Mouse (Mus musculus): ENCODE measurements around the gene Tnfsf13. TPM values are rescaled to one million over a fixed set of nuclear protein-coding genes. Genes with fewer than 3 reads are reported as not detected.
A peak's percentile ranks its signal among the peaks of the same experiment; 100 is the strongest.

The Tnfsf13 gene
- total and polyA plus RNA-seq, 2 experiments, result 1.1 to 1.4 TPM

DNA sequence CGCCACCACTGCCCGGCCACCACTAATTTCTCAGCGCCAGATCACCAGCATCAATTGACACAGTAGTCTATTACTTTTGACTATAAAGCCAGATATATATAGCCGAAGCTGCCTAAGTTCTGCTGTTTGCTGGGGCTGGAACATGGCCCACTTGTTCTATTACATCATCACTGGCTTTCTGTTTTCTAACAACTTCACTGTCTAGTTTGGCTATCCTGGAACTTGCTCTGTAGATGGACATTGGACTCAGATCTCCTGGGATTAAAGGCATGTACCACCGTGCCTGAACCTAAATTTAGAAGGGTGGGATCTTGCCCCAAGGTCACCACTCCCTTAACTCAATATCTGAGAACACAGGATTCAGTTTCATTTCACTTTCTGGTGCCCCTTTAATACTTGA is 39.7 kb downstream of the Tnfsf13 start:
- peaks cover 4% of the 10 kb centered on the region; the same call in 1 of the 2 replicates for H3K4me1 ChIP-seq (ENCODE audit: control insufficient read depth, insufficient read depth, low read length)
- no peak overlapping the region for H3K9ac ChIP-seq (ENCODE audit: low read depth, low read length)
- no peaks in the 10 kb centered on the region for H3K27me3 ChIP-seq (ENCODE audit: control insufficient read depth, insufficient read depth, low read length)
- WGBS, result 53% methylated on average over 5 of the region's 5 CpGs
- no peak overlapping the region for H3K4me3 ChIP-seq (ENCODE audit: insufficient read depth, low read depth, low read length)
- peaks cover 57% of the 10 kb centered on the region for H3K36me3 ChIP-seq (ENCODE audit: control insufficient read depth, insufficient read depth, low read length)
- H3K79me2 ChIP-seq (ENCODE audit: control insufficient read depth, insufficient read depth, low read length), result no peaks in the 10 kb centered on the region; the same call in 1 of the 2 replicates
- H3K27ac ChIP-seq (replicated peaks; ENCODE audit: insufficient read depth, low read depth, low read length), result no peak overlapping the region; the same call in 1 of the 2 replicates
- DNase-seq (ENCODE audit: extremely low read depth, low read depth, low spot score), result peak; percentile 85
- TF ChIP-seq POLR2A (IDR thresholded peaks at IDR 0.05; ENCODE audit: extremely low read depth, insufficient read depth, low read length) (no peak), CTCF (IDR thresholded peaks at IDR 0.05; ENCODE audit: low read depth, low read length) (no peak)

DNA sequence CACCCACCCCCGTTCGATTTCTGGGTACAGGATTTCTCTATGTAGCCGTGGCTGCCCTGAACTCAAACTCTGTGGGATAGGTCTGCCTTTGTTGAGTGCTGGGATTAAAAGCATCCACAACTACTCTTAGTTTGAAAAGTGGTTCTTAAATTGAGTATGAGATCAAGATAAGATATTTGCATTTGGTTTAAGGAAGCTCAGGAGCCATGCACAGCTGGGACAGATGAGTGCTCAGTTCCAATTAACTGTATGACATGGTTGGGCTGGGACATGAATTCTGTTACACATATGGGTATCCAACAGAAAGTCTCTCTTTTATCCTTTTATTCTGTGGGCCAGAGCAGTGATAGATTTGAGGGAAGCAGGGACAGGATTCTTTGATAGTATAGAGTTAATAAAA is 50.1 kb downstream of the Tnfsf13 start:
- H3K36me3 ChIP-seq (ENCODE audit: control insufficient read depth, insufficient read depth, low read length), result peaks cover 15% of the 10 kb centered on the region; the same call in 1 of the 2 replicates
- no peak overlapping the region for H3K9ac ChIP-seq (ENCODE audit: low read depth, low read length)
- H3K27me3 ChIP-seq (ENCODE audit: control insufficient read depth, insufficient read depth, low read length), result no peaks in the 10 kb centered on the region

DNA sequence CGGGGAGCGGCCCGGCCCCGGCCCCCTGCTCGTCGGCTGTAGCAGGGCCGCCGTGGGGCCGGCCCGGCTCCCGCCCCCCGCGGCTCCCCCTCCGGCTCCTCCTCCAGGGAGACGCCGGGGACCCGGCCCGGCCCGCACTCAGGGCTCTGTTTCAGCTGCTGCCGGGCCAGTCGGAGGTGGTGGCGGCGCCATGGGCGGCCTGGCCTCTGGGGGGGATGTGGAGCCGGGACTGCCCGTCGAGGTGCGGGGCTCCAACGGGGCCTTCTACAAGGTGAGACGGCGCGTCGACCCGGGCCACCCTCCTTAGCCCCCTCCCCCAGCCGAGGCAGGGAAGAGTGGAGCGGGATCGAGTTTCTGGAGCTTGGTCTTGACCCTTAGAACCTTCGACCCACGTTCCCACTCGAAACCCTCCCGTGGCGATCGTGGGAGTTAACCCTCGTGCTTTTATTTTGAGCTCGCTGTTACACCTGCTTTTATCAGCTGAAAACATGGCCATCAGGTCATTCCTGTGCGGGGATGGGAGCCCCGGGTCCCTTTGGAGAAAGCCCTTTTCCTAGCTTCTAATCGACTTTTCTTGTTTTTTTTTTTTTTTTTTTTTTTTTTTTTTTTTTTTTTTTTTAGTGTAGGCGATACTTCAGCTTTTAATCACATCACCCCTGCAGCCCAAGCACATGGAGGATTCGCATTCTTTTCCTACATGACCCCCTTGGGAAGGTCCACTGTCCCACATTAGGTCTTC is 52.3 kb downstream of the Tnfsf13 start:
- no peaks in the 10 kb centered on the region for H3K27me3 ChIP-seq (ENCODE audit: control insufficient read depth, insufficient read depth, low read length)
- peaks cover 4% of the 10 kb centered on the region; the same call in 1 of the 2 replicates for H3K36me3 ChIP-seq (ENCODE audit: control insufficient read depth, insufficient read depth, low read length)
- peak overlapping the region; percentile 97 for H3K4me3 ChIP-seq (ENCODE audit: insufficient read depth, low read depth, low read length)
- DNase-seq (ENCODE audit: extremely low read depth, low read depth, low spot score), result no peak
- under 1% methylated on average over 50 of the region's 50 CpGs for WGBS
- H3K9ac ChIP-seq (ENCODE audit: low read depth, low read length), result peak overlapping the region; percentile 95
- H3K4me1 ChIP-seq (ENCODE audit: control insufficient read depth, insufficient read depth, low read length), result peaks cover 10% of the 10 kb centered on the region
- no peak for TF ChIP-seq CTCF (IDR thresholded peaks at IDR 0.05; ENCODE audit: low read depth, low read length)
- no peak for TF ChIP-seq POLR2A (IDR thresholded peaks at IDR 0.05; ENCODE audit: extremely low read depth, insufficient read depth, low read length)
- peaks cover 9% of the 10 kb centered on the region; the same call in 1 of the 2 replicates for H3K79me2 ChIP-seq (ENCODE audit: control insufficient read depth, insufficient read depth, low read length)
- peak overlapping the region; percentile 80 for H3K27ac ChIP-seq (replicated peaks; ENCODE audit: insufficient read depth, low read depth, low read length)

More for the DNA sequence above, 50.1 kb downstream of the Tnfsf13 start:
- peaks cover 10% of the 10 kb centered on the region for H3K4me1 ChIP-seq (ENCODE audit: control insufficient read depth, insufficient read depth, low read length)
- no peak for DNase-seq (ENCODE audit: extremely low read depth, low read depth, low spot score)
- H3K27ac ChIP-seq (replicated peaks; ENCODE audit: insufficient read depth, low read depth, low read length), result no peak overlapping the region
- no peak overlapping the region for H3K4me3 ChIP-seq (ENCODE audit: insufficient read depth, low read depth, low read length)
- TF ChIP-seq CTCF (IDR thresholded peaks at IDR 0.05; ENCODE audit: low read depth, low read length), result no peak
- no peak for TF ChIP-seq POLR2A (IDR thresholded peaks at IDR 0.05; ENCODE audit: extremely low read depth, insufficient read depth, low read length)
- peaks cover 9% of the 10 kb centered on the region; the same call in 1 of the 2 replicates for H3K79me2 ChIP-seq (ENCODE audit: control insufficient read depth, insufficient read depth, low read length)
- WGBS, result 77% methylated on average over 3 of the region's 3 CpGs

Other genes starting within 250 kb of the Tnfsf13 start
Only the 30 nearest of the 35 such genes appear.
- gene Dnah2, start 136.7 kb downstream of the Tnfsf13 start, total RNA-seq (2014; rRNA removed), result under 0.01 and 0.09 TPM in 2 replicates
- 0.02 TPM in 2 replicates for gene Dnah2, start 136.7 kb downstream of the Tnfsf13 start, polyA plus RNA-seq (2012; rRNA removed)
- under 0.01 TPM in 1 of 2 replicates, not detected in the other for gene Efnb3, start 125.6 kb downstream of the Tnfsf13 start, total RNA-seq (2014; rRNA removed)
- gene Efnb3, start 125.6 kb downstream of the Tnfsf13 start, polyA plus RNA-seq (2012; rRNA removed), result 0.11 and 0.17 TPM in 2 replicates
- 5.6 and 6.4 TPM in 2 replicates for gene Wrap53, start 105.5 kb downstream of the Tnfsf13 start, total RNA-seq (2014; rRNA removed)
- gene Wrap53, start 105.5 kb downstream of the Tnfsf13 start, polyA plus RNA-seq (2012; rRNA removed), result 10.7 and 11.2 TPM in 2 replicates
- gene Trp53, start 105.4 kb downstream of the Tnfsf13 start, total RNA-seq (2014; rRNA removed), result 3.7 and 6.2 TPM in 2 replicates
- gene Trp53, start 105.4 kb downstream of the Tnfsf13 start, polyA plus RNA-seq (2012; rRNA removed), result 23.5 and 35.4 TPM in 2 replicates
- 0.18 and 0.20 TPM in 2 replicates for gene Atp1b2, start 79.8 kb downstream of the Tnfsf13 start, total RNA-seq (2014; rRNA removed)
- 0.40 and 0.46 TPM in 2 replicates for gene Atp1b2, start 79.8 kb downstream of the Tnfsf13 start, polyA plus RNA-seq (2012; rRNA removed)
- not detected in 2 replicates for gene Shbg, start 67.9 kb downstream of the Tnfsf13 start, total RNA-seq (2014; rRNA removed)
- 0.18 TPM in 1 of 2 replicates, not detected in the other for gene Shbg, start 67.9 kb downstream of the Tnfsf13 start, polyA plus RNA-seq (2012; rRNA removed)
- 12.3 and 19.4 TPM in 2 replicates for gene Sat2, start 63.8 kb downstream of the Tnfsf13 start, total RNA-seq (2014; rRNA removed)
- 10.8 and 12.8 TPM in 2 replicates for gene Sat2, start 63.8 kb downstream of the Tnfsf13 start, polyA plus RNA-seq (2012; rRNA removed)
- gene Fxr2, start 52.8 kb downstream of the Tnfsf13 start, total RNA-seq (2014; rRNA removed), result 18.1 and 19.9 TPM in 2 replicates
- gene Fxr2, start 52.8 kb downstream of the Tnfsf13 start, polyA plus RNA-seq (2012; rRNA removed), result 24.2 and 33.9 TPM in 2 replicates
- not detected in 2 replicates for gene Sox15, start 30.5 kb downstream of the Tnfsf13 start, total RNA-seq (2014; rRNA removed)
- 0.21 TPM in 1 of 2 replicates, not detected in the other for gene Sox15, start 30.5 kb downstream of the Tnfsf13 start, polyA plus RNA-seq (2012; rRNA removed)
- 49.9 and 53.5 TPM in 2 replicates for gene Mpdu1, start 23.1 kb downstream of the Tnfsf13 start, total RNA-seq (2014; rRNA removed)
- 100 and 115 TPM in 2 replicates for gene Mpdu1, start 23.1 kb downstream of the Tnfsf13 start, polyA plus RNA-seq (2012; rRNA removed)
- 4.5 and 6.0 TPM in 2 replicates for gene Cd68, start 19.6 kb downstream of the Tnfsf13 start, total RNA-seq (2014; rRNA removed)
- gene Cd68, start 19.6 kb downstream of the Tnfsf13 start, polyA plus RNA-seq (2012; rRNA removed), result 6.1 and 14.8 TPM in 2 replicates
- gene Eif4a1, start 13.4 kb downstream of the Tnfsf13 start, total RNA-seq (2014; rRNA removed), result 370 and 386 TPM in 2 replicates
- 184 and 221 TPM in 2 replicates for gene Eif4a1, start 13.4 kb downstream of the Tnfsf13 start, polyA plus RNA-seq (2012; rRNA removed)
- 26.2 and 31.9 TPM in 2 replicates for gene Senp3, start 3.7 kb downstream of the Tnfsf13 start, total RNA-seq (2014; rRNA removed)
- gene Senp3, start 3.7 kb downstream of the Tnfsf13 start, polyA plus RNA-seq (2012; rRNA removed), result 17.5 and 25.8 TPM in 2 replicates
- 2.6 and 3.0 TPM in 2 replicates for gene Tnfsf12, start 10.1 kb upstream of the Tnfsf13 start, total RNA-seq (2014; rRNA removed)
- gene Tnfsf12, start 10.1 kb upstream of the Tnfsf13 start, polyA plus RNA-seq (2012; rRNA removed), result 9.5 and 18.0 TPM in 2 replicates
- 2.5 and 3.4 TPM in 2 replicates for gene Tnfsfm13, start 10.3 kb upstream of the Tnfsf13 start, total RNA-seq (2014; rRNA removed)
- 2.6 and 3.6 TPM in 2 replicates for gene Tnfsfm13, start 10.3 kb upstream of the Tnfsf13 start, polyA plus RNA-seq (2012; rRNA removed)
- 10.0 and 12.6 TPM in 2 replicates for gene Polr2a, start 72.9 kb upstream of the Tnfsf13 start, total RNA-seq (2014; rRNA removed)
- 9.9 and 10.6 TPM in 2 replicates for gene Polr2a, start 72.9 kb upstream of the Tnfsf13 start, polyA plus RNA-seq (2012; rRNA removed)
- gene Slc35g3, start 76.2 kb upstream of the Tnfsf13 start, total RNA-seq (2014; rRNA removed), result not detected in 2 replicates
- not detected in 2 replicates for gene Slc35g3, start 76.2 kb upstream of the Tnfsf13 start, polyA plus RNA-seq (2012; rRNA removed)
- 2.6 and 4.4 TPM in 2 replicates for gene Zbtb4, start 80.1 kb upstream of the Tnfsf13 start, total RNA-seq (2014; rRNA removed)
- gene Zbtb4, start 80.1 kb upstream of the Tnfsf13 start, polyA plus RNA-seq (2012; rRNA removed), result 8.2 and 9.7 TPM in 2 replicates
- gene Chrnb1, start 110.2 kb upstream of the Tnfsf13 start, total RNA-seq (2014; rRNA removed), result 0.46 and 0.54 TPM in 2 replicates
- gene Chrnb1, start 110.2 kb upstream of the Tnfsf13 start, polyA plus RNA-seq (2012; rRNA removed), result 0.28 and 0.35 TPM in 2 replicates
- 0.18 and 0.20 TPM in 2 replicates for gene Fgf11, start 116.1 kb upstream of the Tnfsf13 start, total RNA-seq (2014; rRNA removed)
- 0.33 and 0.34 TPM in 2 replicates for gene Fgf11, start 116.1 kb upstream of the Tnfsf13 start, polyA plus RNA-seq (2012; rRNA removed)
- 2.3 and 2.4 TPM in 2 replicates for gene Tmem102, start 119.8 kb upstream of the Tnfsf13 start, total RNA-seq (2014; rRNA removed)
- 13.5 and 15.7 TPM in 2 replicates for gene Tmem102, start 119.8 kb upstream of the Tnfsf13 start, polyA plus RNA-seq (2012; rRNA removed)
- not detected in 2 replicates for gene Gm39566, start 129.5 kb upstream of the Tnfsf13 start, total RNA-seq (2014; rRNA removed)
- gene Gm39566, start 129.5 kb upstream of the Tnfsf13 start, polyA plus RNA-seq (2012; rRNA removed), result not detected in 2 replicates
- gene Spem2, start 132.7 kb upstream of the Tnfsf13 start, total RNA-seq (2014; rRNA removed), result not detected in 2 replicates
- gene Spem2, start 132.7 kb upstream of the Tnfsf13 start, polyA plus RNA-seq (2012; rRNA removed), result not detected in 2 replicates
- not detected in 2 replicates for gene Spem1, start 136.4 kb upstream of the Tnfsf13 start, total RNA-seq (2014; rRNA removed)
- gene Spem1, start 136.4 kb upstream of the Tnfsf13 start, polyA plus RNA-seq (2012; rRNA removed), result 0.09 TPM in 1 of 2 replicates, not detected in the other
- 0.18 and 0.34 TPM in 2 replicates for gene Nlgn2, start 152.0 kb upstream of the Tnfsf13 start, total RNA-seq (2014; rRNA removed)
- gene Nlgn2, start 152.0 kb upstream of the Tnfsf13 start, polyA plus RNA-seq (2012; rRNA removed), result 0.93 and 1.9 TPM in 2 replicates
- 326 and 353 TPM in 2 replicates for gene Tmem256, start 152.7 kb upstream of the Tnfsf13 start, total RNA-seq (2014; rRNA removed)
- 284 and 370 TPM in 2 replicates for gene Tmem256, start 152.7 kb upstream of the Tnfsf13 start, polyA plus RNA-seq (2012; rRNA removed)
- gene Plscr3, start 160.6 kb upstream of the Tnfsf13 start, total RNA-seq (2014; rRNA removed), result 1.5 and 2.6 TPM in 2 replicates
- gene Plscr3, start 160.6 kb upstream of the Tnfsf13 start, polyA plus RNA-seq (2012; rRNA removed), result 18.5 and 19.3 TPM in 2 replicates
- 0.07 and 0.18 TPM in 2 replicates for gene Tnk1, start 172.9 kb upstream of the Tnfsf13 start, total RNA-seq (2014; rRNA removed)
- gene Tnk1, start 172.9 kb upstream of the Tnfsf13 start, polyA plus RNA-seq (2012; rRNA removed), result 0.17 TPM in 2 replicates
- gene Tmem95, start 192.2 kb upstream of the Tnfsf13 start, total RNA-seq (2014; rRNA removed), result not detected in 2 replicates
- gene Tmem95, start 192.2 kb upstream of the Tnfsf13 start, polyA plus RNA-seq (2012; rRNA removed), result not detected in 2 replicates
- gene Kctd11, start 195.6 kb upstream of the Tnfsf13 start, total RNA-seq (2014; rRNA removed), result 0.65 and 1.0 TPM in 2 replicates
- gene Kctd11, start 195.6 kb upstream of the Tnfsf13 start, polyA plus RNA-seq (2012; rRNA removed), result 0.68 and 1.6 TPM in 2 replicates

All from liver, adult 2 months (tissue).